Mouse (Mus musculus): ENCODE data around the gene Wdr95. TPM values are rescaled to one million over a fixed set of nuclear protein-coding genes. Genes with fewer than 3 reads are reported as not detected.

Wdr95 gene
- not detected for total RNA-seq (2021)
- polyA plus RNA-seq (2012; rRNA removed), result not detected in 2 replicates
- long read RNA-seq, result 0 reads

GRCm38 (mm10) chr5:149527999-149528729 lies at the start of gene Wdr95:
Gene Wdr95, plus strand, starts transcription at chr5:149528679.
- no peak for DNase-seq

DNA sequence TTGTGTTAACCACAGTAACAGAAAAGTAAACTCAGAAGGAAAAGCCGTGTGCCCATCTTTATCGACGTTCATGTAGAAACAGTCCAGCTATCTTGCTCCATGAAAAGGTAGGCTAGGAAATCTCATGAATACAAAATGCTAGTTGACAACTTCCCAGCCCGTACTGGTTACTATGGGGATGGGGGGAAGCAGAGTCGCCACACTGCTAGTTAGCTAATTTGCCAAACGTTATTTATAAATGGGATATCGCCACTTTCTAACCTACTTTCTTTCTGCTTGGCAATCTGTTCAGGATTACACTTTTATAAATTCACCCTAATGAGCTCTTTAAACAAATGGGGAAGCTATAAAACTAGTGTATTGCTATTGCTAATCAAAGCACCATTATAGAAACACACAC lies 46.6 kb upstream of the Wdr95 start:
- DNase-seq, result no peak

DNA sequence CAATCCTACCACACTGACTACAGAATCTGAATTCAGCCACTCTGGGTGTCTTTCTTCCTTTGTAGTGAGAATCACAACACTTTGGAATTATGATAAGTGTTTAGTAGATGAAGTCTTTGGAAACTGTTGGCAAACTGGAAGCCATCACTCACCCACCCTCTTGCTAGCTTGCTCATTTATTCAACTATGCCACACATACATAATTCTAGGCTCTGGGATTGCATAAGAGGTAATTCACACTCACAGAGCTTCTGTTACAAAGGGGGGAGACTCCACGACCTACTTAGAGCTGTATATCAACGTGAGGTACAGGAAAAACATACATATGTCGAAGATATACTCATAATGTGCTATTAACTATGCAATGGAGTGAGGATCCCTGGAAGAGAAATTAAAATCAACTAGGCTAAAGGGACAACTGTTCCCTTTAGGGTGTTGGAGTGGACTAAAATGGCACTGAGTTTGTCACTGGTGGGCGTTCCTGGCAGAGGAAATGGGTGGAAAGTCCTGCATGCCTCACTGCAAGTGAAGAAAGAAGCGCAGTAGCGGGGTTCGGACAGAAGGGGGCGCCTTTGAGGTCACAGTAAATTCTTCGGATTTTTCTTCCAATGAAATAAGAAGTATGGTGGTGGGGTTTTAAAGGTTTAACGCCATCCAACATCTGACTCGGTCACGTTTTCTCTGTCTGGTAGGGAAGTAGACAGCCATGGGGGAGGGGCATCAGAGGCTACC lies 45.0 kb upstream of the Wdr95 start:
- DNase-seq, result peak; percentile 11

- no peak for DNase-seq
Measured at GRCm38 (mm10) chr5:149484270-149484669, 44.2 kb upstream of the Wdr95 start.

GRCm38 (mm10) chr5:149485447-149485846 lies 43.0 kb upstream of the Wdr95 start:
- DNase-seq, result no peak

DNA sequence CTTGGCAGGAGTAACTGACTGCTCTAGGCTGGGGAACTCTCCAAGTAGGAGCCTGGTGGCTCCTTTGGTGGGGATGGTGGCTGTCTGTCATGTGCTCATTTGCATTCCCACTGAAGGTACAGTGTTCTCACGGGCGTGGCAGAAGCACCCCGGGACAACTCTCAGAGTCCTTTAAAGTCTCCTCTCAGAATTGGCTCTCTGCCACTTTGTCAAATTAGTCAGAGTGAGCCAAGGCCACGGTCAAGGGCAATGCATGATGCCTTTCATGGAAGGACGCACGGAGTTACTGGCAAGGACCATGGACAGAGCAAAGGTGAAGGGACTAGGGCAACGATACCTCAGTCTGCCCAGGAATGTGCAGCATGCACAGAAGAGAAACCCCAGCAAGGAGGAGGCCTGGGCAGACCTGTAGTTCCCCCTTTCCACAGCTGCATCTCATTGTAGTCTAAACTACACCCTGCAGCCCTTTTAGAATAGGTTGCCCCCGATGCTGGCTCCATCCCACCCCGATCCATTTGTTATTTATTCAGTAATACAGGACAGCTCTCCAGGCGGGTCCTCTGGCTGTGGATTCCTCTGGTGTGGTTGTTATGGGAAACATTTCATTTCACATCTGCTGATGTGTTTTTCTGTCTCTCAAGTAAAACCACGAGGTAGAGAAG lies 40.0 kb upstream of the Wdr95 start:
- peak; percentile 87 for DNase-seq

- DNase-seq, result peak; percentile 31
Measured at GRCm38 (mm10) chr5:149489136-149489535, 39.3 kb upstream of the Wdr95 start.

DNA sequence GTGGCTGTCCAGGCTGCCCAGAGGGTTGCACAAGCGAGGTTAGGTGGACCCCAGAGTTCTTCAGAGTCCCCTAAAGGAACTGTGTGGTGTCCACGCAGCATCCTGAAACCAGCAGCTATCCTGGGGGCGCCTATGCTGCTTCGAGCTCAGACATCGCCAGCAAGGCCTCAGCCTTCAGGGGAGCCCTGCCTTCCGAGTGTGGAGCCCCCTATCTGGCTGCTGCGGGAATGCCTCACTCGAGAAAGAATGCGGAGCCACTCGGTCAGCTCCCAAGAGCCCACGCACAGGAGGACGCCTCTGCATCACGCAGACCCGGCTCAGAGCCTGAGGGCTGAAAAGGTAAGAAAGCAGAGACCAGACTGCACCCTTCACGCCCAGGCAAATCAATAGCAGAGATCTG lies 38.2 kb upstream of the Wdr95 start:
- no peak for DNase-seq

- DNase-seq, result no peak
Measured at GRCm38 (mm10) chr5:149495655-149496054, 32.8 kb upstream of the Wdr95 start.

DNA sequence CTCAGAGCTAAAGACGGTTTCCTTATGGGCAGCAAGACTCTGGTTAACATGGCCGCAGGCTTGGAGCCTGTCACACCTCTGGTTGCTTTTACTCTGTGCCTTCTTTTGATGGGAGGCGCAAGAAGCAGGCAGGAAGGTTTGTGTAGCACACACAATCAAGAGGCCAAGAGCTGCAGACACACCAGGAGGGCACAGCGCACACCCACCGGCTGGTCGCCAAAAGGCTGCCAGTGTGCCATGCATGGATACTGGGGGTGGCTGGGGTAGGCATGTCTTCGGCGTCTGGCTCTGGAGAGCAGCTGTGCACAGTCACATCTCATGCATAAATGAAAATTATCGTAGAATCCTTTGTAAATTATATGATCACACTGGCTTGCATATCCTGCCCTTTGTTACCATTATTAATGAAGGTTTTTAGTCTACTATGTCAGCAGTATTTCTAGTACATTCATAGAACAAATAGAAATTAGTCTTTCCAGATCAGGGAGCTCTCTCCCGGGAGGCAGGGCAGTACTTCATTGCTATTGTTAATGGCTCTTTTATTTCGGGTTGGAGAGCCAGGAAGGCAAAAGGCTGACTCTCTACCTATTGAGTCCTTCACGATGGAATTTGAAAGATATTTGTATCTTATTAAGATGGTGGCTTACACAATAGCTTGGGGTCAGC lies 31.9 kb upstream of the Wdr95 start:
- no peak for DNase-seq

- no peak for DNase-seq
Measured at GRCm38 (mm10) chr5:149499936-149500335, 28.5 kb upstream of the Wdr95 start.

- no peak for DNase-seq
Measured at GRCm38 (mm10) chr5:149503423-149504175, 24.9 kb upstream of the Wdr95 start.

GRCm38 (mm10) chr5:149504985-149505384 lies 23.5 kb upstream of the Wdr95 start:
- no peak for DNase-seq

DNA sequence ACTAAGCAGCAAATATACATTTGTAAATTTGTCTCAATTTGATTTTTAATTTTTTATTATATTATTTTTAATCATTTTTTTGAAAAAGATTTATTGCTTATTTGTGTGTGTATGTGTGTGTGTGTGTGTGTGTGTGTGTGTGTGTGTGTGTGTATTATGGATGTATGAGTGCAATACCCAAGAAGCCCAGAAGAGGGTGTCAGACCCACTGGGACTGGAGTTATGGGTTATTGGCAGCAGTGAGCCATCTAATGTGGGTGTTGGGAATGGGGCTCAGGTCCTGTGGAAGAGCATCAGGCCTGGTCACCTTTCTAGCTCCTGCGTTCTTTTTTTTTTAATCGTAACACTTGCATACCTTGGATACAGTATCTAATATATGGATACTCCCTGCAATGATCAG lies 22.4 kb upstream of the Wdr95 start:
- no peak for DNase-seq

DNA sequence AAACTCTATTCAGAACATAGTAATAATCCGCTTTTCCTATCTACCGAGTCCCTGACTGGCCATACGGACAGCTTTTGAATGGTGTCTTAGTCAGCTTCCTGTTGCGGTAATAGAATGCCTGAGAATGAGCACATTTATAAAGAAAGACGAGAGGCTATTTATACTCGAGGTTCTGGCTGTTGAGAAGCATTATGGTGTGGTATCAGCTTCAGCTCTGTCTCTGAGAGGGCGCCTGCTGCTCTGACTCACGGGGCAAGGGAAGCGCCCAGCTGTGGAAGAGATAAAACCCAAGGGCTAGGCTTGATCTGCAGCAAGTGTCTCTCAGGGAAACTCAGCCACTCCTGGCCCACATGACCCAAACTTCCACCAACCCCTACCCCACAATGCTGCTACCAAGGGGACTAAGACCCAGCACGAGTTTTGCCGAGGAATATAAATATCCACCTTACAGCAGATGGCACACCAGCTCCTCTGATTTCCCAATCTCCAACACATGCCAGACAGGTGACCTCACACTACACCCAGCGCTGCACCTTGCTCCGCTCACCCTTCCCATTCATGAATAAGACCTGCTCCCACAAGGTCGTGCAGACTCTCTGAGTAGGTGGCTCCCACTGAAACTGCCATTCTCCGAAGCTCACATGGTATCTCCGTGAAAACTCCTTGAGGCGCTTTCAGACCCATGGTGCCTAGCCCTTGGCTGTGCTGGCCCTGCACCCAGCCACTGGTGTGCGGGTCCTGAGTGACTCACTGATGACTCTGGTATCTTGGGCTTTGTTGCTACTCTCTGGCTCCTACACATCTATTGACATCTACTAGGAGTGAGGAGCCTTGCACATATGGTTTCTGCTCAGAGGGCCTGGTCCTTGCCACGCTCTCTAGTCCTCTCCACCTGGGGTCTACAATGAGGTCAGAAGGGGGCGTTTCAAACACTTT lies 20.1 kb upstream of the Wdr95 start:
- no peak for DNase-seq

GRCm38 (mm10) chr5:149510323-149510722 lies 18.2 kb upstream of the Wdr95 start:
- DNase-seq, result no peak

GRCm38 (mm10) chr5:149512695-149513094 lies 15.8 kb upstream of the Wdr95 start:
- DNase-seq, result no peak

DNA sequence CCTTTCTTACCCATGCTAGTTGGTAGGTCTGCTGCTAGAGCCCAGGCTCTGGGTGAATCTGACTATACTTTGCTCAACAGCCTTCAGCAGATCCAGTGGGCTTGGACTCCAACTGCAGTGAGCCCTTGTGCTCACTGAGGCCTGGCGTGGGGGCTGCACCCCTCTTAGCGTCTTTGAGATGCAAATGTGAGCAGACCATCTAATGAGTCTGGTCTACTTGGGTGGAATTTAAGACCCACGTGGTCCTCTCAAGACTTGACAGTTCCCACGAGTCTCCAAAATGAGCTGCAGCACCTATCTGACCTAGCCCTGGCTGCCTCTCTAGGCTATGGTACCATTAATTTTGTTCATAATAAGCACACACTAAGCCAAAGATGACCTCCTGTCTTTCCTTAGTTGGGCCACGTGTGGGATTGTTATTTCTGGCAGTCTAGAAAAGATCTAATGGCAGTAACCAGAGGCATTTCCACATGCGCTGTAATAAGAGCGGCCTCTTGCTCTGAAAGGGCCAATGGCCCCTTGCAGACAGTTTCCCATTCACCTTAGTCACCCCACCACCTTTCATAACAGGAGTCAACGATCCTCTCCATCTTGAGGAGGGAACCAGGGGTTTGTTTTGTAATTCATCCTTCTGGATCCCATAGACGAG lies 14.9 kb upstream of the Wdr95 start:
- DNase-seq, result no peak

GRCm38 (mm10) chr5:149514087-149514671 lies 14.3 kb upstream of the Wdr95 start:
- peak; percentile 66 for DNase-seq

- DNase-seq, result no peak
Measured at GRCm38 (mm10) chr5:149514890-149515289, 13.6 kb upstream of the Wdr95 start.
